Mouse (Mus musculus): Measurements from ENCODE around the gene Zdhhc11. TPM values are rescaled to one million over a fixed set of nuclear protein-coding genes. Genes with fewer than 3 reads are reported as not detected.

The Zdhhc11 gene
- total RNA-seq, 1 experiment = not detected

- in situ Hi-C loops (cut with MboI; ENCODE audit: low sequenced_read_pairs in 2 of 2, unreplicated experiment in 2 of 2) = no loop called here
- H3K4me1 ChIP-seq (ENCODE audit: control insufficient read depth in 2 of 2, insufficient read depth in 2 of 2, low read length in 2 of 2, poor library complexity in 1 of 2) = no peaks in the 10 kb centered on the region
Measured at GRCm38 (mm10) chr13:73954666-73955065, 9.0 kb upstream of the Zdhhc11 start.

GRCm38 (mm10) chr13:73955531-73955930, 8.1 kb upstream of the Zdhhc11 start:
- Histone ChIP-seq H3K9me3 (ENCODE audit: control insufficient read depth, insufficient read depth, low read depth, low read length) (no peaks in the 10 kb centered on the region), H3K36me3 (ENCODE audit: control insufficient read depth, insufficient read depth, low read length, poor library complexity, severe bottlenecking) (peaks cover 12% of the 10 kb centered on the region; the same call in 1 of the 2 replicates), H3K27ac (ENCODE audit: insufficient read depth, low read depth, low read length, poor library complexity, severe bottlenecking) (no peak overlapping the region), H3K4me3 (ENCODE audit: insufficient read depth in 1 of 2, low read depth in 1 of 2, low read length in 2 of 2, poor library complexity in 1 of 2, severe bottlenecking in 1 of 2) (no peak overlapping the region), H3K9ac (ENCODE audit: insufficient read depth, low read depth, low read length, poor library complexity, severe bottlenecking) (no peak overlapping the region), H3K4me1 (ENCODE audit: control insufficient read depth in 2 of 2, insufficient read depth in 2 of 2, low read length in 2 of 2, poor library complexity in 1 of 2) (no peaks in the 10 kb centered on the region)
- no peak for TF ChIP-seq CHD2 (IDR thresholded peaks at IDR 0.05; ENCODE audit: low read depth, low read length)
- TF ChIP-seq ZNF384 (IDR thresholded peaks at IDR 0.05; ENCODE audit: low read depth, low read length) = no peak
- in situ Hi-C loops (cut with MboI; ENCODE audit: low sequenced_read_pairs in 2 of 2, unreplicated experiment in 2 of 2) = no loop called here
- no peak for DNase-seq (ENCODE audit: low read depth, low spot score)

More at GRCm38 (mm10) chr13:73954666-73955065, 9.0 kb upstream of the Zdhhc11 start:
- TF ChIP-seq ZNF384 (IDR thresholded peaks at IDR 0.05; ENCODE audit: low read depth, low read length) = no peak
- TF ChIP-seq MAFK (IDR thresholded peaks at IDR 0.05; ENCODE audit: insufficient read depth, low read depth, low read length) = no peak
- TF ChIP-seq HCFC1 (IDR thresholded peaks at IDR 0.05; ENCODE audit: borderline replicate concordance, insufficient read depth, low read length) = no peak
- no peak for TF ChIP-seq CHD2 (IDR thresholded peaks at IDR 0.05; ENCODE audit: low read depth, low read length)
- TF ChIP-seq ZC3H11A (IDR thresholded peaks at IDR 0.05; ENCODE audit: borderline replicate concordance, low read depth, low read length) = no peak
- Histone ChIP-seq H3K4me3 (ENCODE audit: insufficient read depth in 1 of 2, low read depth in 1 of 2, low read length in 2 of 2, poor library complexity in 1 of 2, severe bottlenecking in 1 of 2) (no peak overlapping the region), H3K9ac (ENCODE audit: insufficient read depth, low read depth, low read length, poor library complexity, severe bottlenecking) (no peak overlapping the region), H3K9me3 (ENCODE audit: control insufficient read depth, insufficient read depth, low read depth, low read length) (no peaks in the 10 kb centered on the region), H3K36me3 (ENCODE audit: control insufficient read depth, insufficient read depth, low read length, poor library complexity, severe bottlenecking) (peaks cover 13% of the 10 kb centered on the region; the same call in 1 of the 2 replicates), H3K27ac (ENCODE audit: insufficient read depth, low read depth, low read length, poor library complexity, severe bottlenecking) (no peak overlapping the region)
- no peak for DNase-seq (ENCODE audit: low read depth, low spot score)

GRCm38 (mm10) chr13:73960117-73960652, 3.5 kb upstream of the Zdhhc11 start:
- H3K9ac ChIP-seq (ENCODE audit: insufficient read depth, low read depth, low read length, poor library complexity, severe bottlenecking) = no peak overlapping the region
- no peak overlapping the region for H3K27ac ChIP-seq (ENCODE audit: insufficient read depth, low read depth, low read length, poor library complexity, severe bottlenecking)
- in situ Hi-C loops (cut with MboI; ENCODE audit: low sequenced_read_pairs in 2 of 2, unreplicated experiment in 2 of 2) = no loop called here
- H3K36me3 ChIP-seq (ENCODE audit: control insufficient read depth, insufficient read depth, low read length, poor library complexity, severe bottlenecking) = peaks cover 9% of the 10 kb centered on the region; the same call in 1 of the 2 replicates
- no peaks in the 10 kb centered on the region for H3K9me3 ChIP-seq (ENCODE audit: control insufficient read depth, insufficient read depth, low read depth, low read length)
- DNase-seq (ENCODE audit: low read depth, low spot score) = no peak
- no peaks in the 10 kb centered on the region for H3K4me1 ChIP-seq (ENCODE audit: control insufficient read depth in 2 of 2, insufficient read depth in 2 of 2, low read length in 2 of 2, poor library complexity in 1 of 2)
- TF ChIP-seq HCFC1 (IDR thresholded peaks at IDR 0.05; ENCODE audit: borderline replicate concordance, insufficient read depth, low read length) (no peak), ZC3H11A (IDR thresholded peaks at IDR 0.05; ENCODE audit: borderline replicate concordance, low read depth, low read length) (no peak), MAFK (IDR thresholded peaks at IDR 0.05; ENCODE audit: insufficient read depth, low read depth, low read length) (no peak), ZNF384 (IDR thresholded peaks at IDR 0.05; ENCODE audit: low read depth, low read length) (no peak), CHD2 (IDR thresholded peaks at IDR 0.05; ENCODE audit: low read depth, low read length) (no peak)
- no peak overlapping the region for H3K4me3 ChIP-seq (ENCODE audit: insufficient read depth in 1 of 2, low read depth in 1 of 2, low read length in 2 of 2, poor library complexity in 1 of 2, severe bottlenecking in 1 of 2)

- H3K9me3 ChIP-seq (ENCODE audit: control insufficient read depth, insufficient read depth, low read depth, low read length) = no peaks in the 10 kb centered on the region
- no peak for TF ChIP-seq ZC3H11A (IDR thresholded peaks at IDR 0.05; ENCODE audit: borderline replicate concordance, low read depth, low read length)
- TF ChIP-seq HCFC1 (IDR thresholded peaks at IDR 0.05; ENCODE audit: borderline replicate concordance, insufficient read depth, low read length) = no peak
- TF ChIP-seq ZNF384 (IDR thresholded peaks at IDR 0.05; ENCODE audit: low read depth, low read length) = no peak
- no peak for TF ChIP-seq CHD2 (IDR thresholded peaks at IDR 0.05; ENCODE audit: low read depth, low read length)
- TF ChIP-seq MAFK (IDR thresholded peaks at IDR 0.05; ENCODE audit: insufficient read depth, low read depth, low read length) = no peak
- no peak overlapping the region for H3K4me3 ChIP-seq (ENCODE audit: insufficient read depth in 1 of 2, low read depth in 1 of 2, low read length in 2 of 2, poor library complexity in 1 of 2, severe bottlenecking in 1 of 2)
- no peaks in the 10 kb centered on the region for H3K4me1 ChIP-seq (ENCODE audit: control insufficient read depth in 2 of 2, insufficient read depth in 2 of 2, low read length in 2 of 2, poor library complexity in 1 of 2)
- in situ Hi-C loops (cut with MboI; ENCODE audit: low sequenced_read_pairs in 2 of 2, unreplicated experiment in 2 of 2) = no loop called here
- no peak overlapping the region for H3K9ac ChIP-seq (ENCODE audit: insufficient read depth, low read depth, low read length, poor library complexity, severe bottlenecking)
- DNase-seq (ENCODE audit: low read depth, low spot score) = no peak
- H3K27ac ChIP-seq (ENCODE audit: insufficient read depth, low read depth, low read length, poor library complexity, severe bottlenecking) = no peak overlapping the region
- H3K36me3 ChIP-seq (ENCODE audit: control insufficient read depth, insufficient read depth, low read length, poor library complexity, severe bottlenecking) = peaks cover 5% of the 10 kb centered on the region; the same call in 1 of the 2 replicates
Measured at GRCm38 (mm10) chr13:73961177-73961576, 2.5 kb upstream of the Zdhhc11 start.

Measured in ES-E14 (cell line).